Mouse (Mus musculus) forebrain, postnatal 0 days (tissue): ENCODE results near the gene Tcf7. TPM values are rescaled to one million over a fixed set of nuclear protein-coding genes. Genes with fewer than 3 reads are reported as not detected.

Experiments
- ATAC-seq: fragments of 200-750 bp; cut with Nextera tagmentation; 2 replicates; pipeline ENCODE4 v1.8.0; 2017; ENCODE audit warnings: mild to moderate bottlenecking, moderate library complexity
- DNase-seq: peaks from one replicate; pipeline ENCODE4 v3.0.0-alpha.2; 2015
- H3K27ac ChIP-seq: fragments of 300-500 bp; sonication (generic); 2 replicates; pipeline ENCODE4 v1.5.1; 2014; ENCODE audit warnings: low read depth, mild to moderate bottlenecking, antibody characterized with exemption, low read length, moderate library complexity, mixed read lengths
- H3K27me3 ChIP-seq: fragments of 300-500 bp; sonication (generic); 2 replicates; pipeline ENCODE4 v1.6.1; 2014; ENCODE audit warnings: mild to moderate bottlenecking, low read length, mixed read lengths; ENCODE audit not compliant: insufficient read depth
- H3K36me3 ChIP-seq: fragments of 300-500 bp; sonication (generic); 2 replicates; pipeline ENCODE4 v1.6.1; 2014; ENCODE audit warnings: mild to moderate bottlenecking, moderate library complexity; ENCODE audit not compliant: insufficient read depth
- H3K4me1 ChIP-seq: fragments of 300-500 bp; sonication (generic); 2 replicates; pipeline ENCODE4 v1.6.1; 2014; ENCODE audit warnings: antibody characterized with exemption; ENCODE audit not compliant: insufficient read depth
- H3K4me2 ChIP-seq: fragments of 300-500 bp; sonication (generic); 2 replicates; pipeline ENCODE4 v1.6.1; 2014; ENCODE audit warnings: low read depth, mild to moderate bottlenecking, moderate library complexity
- H3K4me3 ChIP-seq: fragments of 300-500 bp; sonication (generic); 2 replicates; pipeline ENCODE4 v1.5.1; 2014; ENCODE audit warnings: low read depth, low read length, mixed read lengths
- H3K9ac ChIP-seq: fragments of 300-500 bp; sonication (generic); 2 replicates; pipeline ENCODE4 v1.6.1; 2014; ENCODE audit warnings: mild to moderate bottlenecking
- H3K9me3 ChIP-seq: fragments of 300-500 bp; sonication (generic); 2 replicates; pipeline ENCODE4 v1.6.1; 2016; ENCODE audit warnings: low read length
- CTCF ChIP-seq: sonication (generic); IDR thresholded peaks from 2 replicates; pipeline ENCODE4 v1.5.1; 2016; ENCODE audit warnings: antibody characterized with exemption, control low read depth, low read depth
- WGBS: fragments of 180-500 bp; shearing (Covaris S2); extraction: QIAGEN DNeasy Blood & Tissue Kit; methylation state at CpG from one replicate; pipeline ENCODE4 v1.1.7; 2014; 5-methylcytosine and 5-hydroxymethylcytosine counted together
- polyA plus RNA-seq: library from polyadenylated mRNA; unstranded; fragments of >200 nt; fragmentation: Nextera tagmentation; extraction: Ambion mirVana; gene quantifications from 2 replicates; pipeline ENCODE4 v1.2.1, GENCODE M21; 2015
- total RNA-seq: library from RNA; depleted of rRNA; stranded (reverse); fragments of >200 nt; gene quantifications from 2 replicates; pipeline ENCODE4 v1.2.3, GENCODE M21; 2014

Gene Tcf7
- total and polyA plus RNA-seq, 2 experiments from 2014 or later, result 2.3 to 4.4 TPM

- 89% methylated on average over 8 of the region's 8 CpGs for WGBS
- no peak overlapping the region for H3K27ac ChIP-seq
- H3K9ac ChIP-seq, result no peak overlapping the region
- no peak overlapping the region for H3K4me3 ChIP-seq
- H3K36me3 ChIP-seq, result 0 out of 2 replicates have a peak, but pooled peaks cover 2% of the 10 kb centered on the region
- H3K4me1 ChIP-seq, result no peaks in the 10 kb centered on the region
- H3K27me3 ChIP-seq, result no peaks in the 10 kb centered on the region
- ATAC-seq, result no peak
- DNase-seq, result no peak
- no peak overlapping the region for H3K4me2 ChIP-seq
- no peaks in the 10 kb centered on the region for H3K9me3 ChIP-seq
- TF ChIP-seq CTCF, result no peak
Measured at GRCm38 (mm10) chr11:52255077-52255476, 27.7 kb downstream of the Tcf7 start.

- Histone ChIP-seq H3K4me3 (no peak overlapping the region), H3K36me3 (peaks cover 7% of the 10 kb centered on the region; the same call in 1 of the 2 replicates), H3K27ac (no peak overlapping the region), H3K9ac (no peak overlapping the region), H3K4me1 (no peaks in the 10 kb centered on the region), H3K27me3 (no peaks in the 10 kb centered on the region), H3K9me3 (no peaks in the 10 kb centered on the region), H3K4me2 (no peak overlapping the region)
- DNase-seq (peak; percentile 77), ATAC-seq (peak; percentile 83)
- peak; percentile 93 for TF ChIP-seq CTCF
- WGBS, result 65% methylated on average over 11 of the region's 11 CpGs
Measured at GRCm38 (mm10) chr11:52253674-52254375, 29.0 kb downstream of the Tcf7 start.

- Histone ChIP-seq H3K4me2 (no peak overlapping the region), H3K9ac (no peak overlapping the region), H3K36me3 (peaks cover 7% of the 10 kb centered on the region), H3K4me3 (no peak overlapping the region), H3K27me3 (no peaks in the 10 kb centered on the region), H3K4me1 (no peaks in the 10 kb centered on the region), H3K27ac (no peak overlapping the region), H3K9me3 (no peaks in the 10 kb centered on the region)
- ATAC-seq (no peak), DNase-seq (no peak)
- TF ChIP-seq CTCF, result no peak
- 74% methylated on average over 1 of the region's 1 CpGs for WGBS
Measured at GRCm38 (mm10) chr11:52252692-52253091, 30.1 kb downstream of the Tcf7 start.

GRCm38 (mm10) chr11:52251770-52252169 is 31.0 kb downstream of the Tcf7 start:
- Histone ChIP-seq H3K9me3 (no peaks in the 10 kb centered on the region), H3K4me3 (no peak overlapping the region), H3K9ac (no peak overlapping the region), H3K27ac (no peak overlapping the region), H3K27me3 (no peaks in the 10 kb centered on the region), H3K4me1 (no peaks in the 10 kb centered on the region), H3K4me2 (no peak overlapping the region), H3K36me3 (peaks cover 13% of the 10 kb centered on the region)
- WGBS, result 72% methylated on average over 5 of the region's 5 CpGs
- no peak for ATAC-seq
- no peak for DNase-seq
- no peak for TF ChIP-seq CTCF

GRCm38 (mm10) chr11:52249452-52249851 is 33.4 kb downstream of the Tcf7 start:
- DNase-seq (no peak), ATAC-seq (no peak)
- Histone ChIP-seq H3K36me3 (peaks cover 24% of the 10 kb centered on the region), H3K27me3 (no peaks in the 10 kb centered on the region), H3K27ac (no peak overlapping the region), H3K4me3 (no peak overlapping the region), H3K9me3 (no peaks in the 10 kb centered on the region), H3K4me1 (no peaks in the 10 kb centered on the region), H3K4me2 (no peak overlapping the region), H3K9ac (no peak overlapping the region)
- TF ChIP-seq CTCF, result no peak
- WGBS, result 71% methylated on average over 2 of the region's 2 CpGs

GRCm38 (mm10) chr11:52240898-52241542 is 41.8 kb downstream of the Tcf7 start:
- peaks cover 47% of the 10 kb centered on the region for H3K36me3 ChIP-seq
- H3K27ac ChIP-seq, result no peak overlapping the region
- no peaks in the 10 kb centered on the region for H3K9me3 ChIP-seq
- H3K27me3 ChIP-seq, result no peaks in the 10 kb centered on the region
- H3K9ac ChIP-seq, result no peak overlapping the region
- no peak overlapping the region for H3K4me2 ChIP-seq
- TF ChIP-seq CTCF, result no peak
- 84% methylated on average over 4 of the region's 4 CpGs for WGBS
- H3K4me3 ChIP-seq, result no peak overlapping the region
- H3K4me1 ChIP-seq, result no peaks in the 10 kb centered on the region
- no peak for ATAC-seq
- no peak for DNase-seq

- ATAC-seq (no peak), DNase-seq (no peak)
- H3K9me3 ChIP-seq, result no peaks in the 10 kb centered on the region
- H3K27ac ChIP-seq, result no peak overlapping the region
- H3K27me3 ChIP-seq, result no peaks in the 10 kb centered on the region
- H3K4me3 ChIP-seq, result no peak overlapping the region
- peaks cover 19% of the 10 kb centered on the region for H3K4me1 ChIP-seq
- no peak overlapping the region for H3K4me2 ChIP-seq
- peaks cover 20% of the 10 kb centered on the region for H3K36me3 ChIP-seq
- no peak overlapping the region for H3K9ac ChIP-seq
- no peak for TF ChIP-seq CTCF
Measured at GRCm38 (mm10) chr11:52234509-52234908, 48.3 kb downstream of the Tcf7 start.
